13 mouse cellular contexts compared by ENCODE assay signal in genomic region chr5:127374251-127374650, GRCm38 (mm10).
DNase-seq lines count a peak whose midpoint lies in the region; ATAC-seq lines count a peak whose summit lies in the region.
"Had no signal": no experiment of that assay in that cellular context is flagged by ENCODE, and none has a peak within 500 bp of the region (broad histone marks: within the 10 kb centered on the region; RNA-seq: fewer than 3 reads in every experiment).

No protein-coding gene starts in this region.

- WGBS in heart, embryonic 11.5 days (ENCODE audit: insufficient replicate concordance) = 61% methylated on average over 9 of the region's 9 CpGs
- WGBS in lung, embryonic 15.5 days = 43% methylated on average over 9 of the region's 9 CpGs
- whole genome bisulfite sequencing in hindbrain, embryonic 16.5 days = 87% methylated on average over 9 of the region's 9 CpGs

- peak; percentile 95 for DNase-seq in heart, adult 11 months
- peak; percentile 43 for DNase-seq in adrenal gland, postnatal 14 days
- DNase-seq in gonadal fat pad, adult 2 months (ENCODE audit: low read depth) = peak; percentile 4
- DNase-seq in spleen, adult 12 weeks (ENCODE audit: low spot score) = no peak
- DNase-seq in thymus, adult 18-20 months = no peak
- DNase-seq: cerebellum, adult 8-10 months had no signal

- no peaks in the 10 kb centered on the region for H3K4me1 ChIP-seq in heart, embryonic 11.5 days (ENCODE audit: control insufficient read depth, insufficient read depth, low read length)
- H3K4me1 ChIP-seq in lung, embryonic 15.5 days = peaks cover 62% of the 10 kb centered on the region
- H3K4me1 ChIP-seq in hindbrain, embryonic 16.5 days (ENCODE audit: control insufficient read depth, insufficient read depth, low read depth, low read length) = peaks cover 12% of the 10 kb centered on the region

- H3K4me3 ChIP-seq in heart, embryonic 11.5 days (ENCODE audit: low read depth, low read length) = no peak overlapping the region
- no peak overlapping the region for H3K4me3 ChIP-seq in lung, embryonic 15.5 days
- H3K4me3 ChIP-seq in hindbrain, embryonic 16.5 days (ENCODE audit: low read length) = no peak overlapping the region
- H3K4me3 ChIP-seq: forebrain, embryonic 10.5 days; midbrain, embryonic 12.5 days had no signal

- no peaks in the 10 kb centered on the region for H3K36me3 ChIP-seq in heart, embryonic 11.5 days (ENCODE audit: control insufficient read depth, insufficient read depth, low read length)
- H3K36me3 ChIP-seq in lung, embryonic 15.5 days = no peaks in the 10 kb centered on the region
- no peaks in the 10 kb centered on the region for H3K36me3 ChIP-seq in hindbrain, embryonic 16.5 days (ENCODE audit: control insufficient read depth, insufficient read depth, low read length)
- H3K36me3 ChIP-seq: forebrain, embryonic 10.5 days; midbrain, embryonic 12.5 days had no signal

- no peak overlapping the region for H3K4me2 ChIP-seq in heart, embryonic 11.5 days
- H3K4me2 ChIP-seq in lung, embryonic 15.5 days = no peak overlapping the region
- H3K4me2 ChIP-seq in hindbrain, embryonic 16.5 days (ENCODE audit: low read length) = no peak overlapping the region
- H3K4me2 ChIP-seq: midbrain, embryonic 12.5 days had no signal

- ATAC-seq in heart, embryonic 11.5 days (replicated peaks; ENCODE audit: insufficient number of reproducible peaks, low FRiP score, low TSS enrichment) = no peak
- ATAC-seq in lung, embryonic 15.5 days (ENCODE audit: borderline replicate concordance, extremely low read depth, low FRiP score, low TSS enrichment) = peak; percentile 27; the same call in 1 of the 2 replicates
- no peak for ATAC-seq in hindbrain, embryonic 16.5 days
- ATAC-seq: hindbrain, postnatal 0 days had no signal

- no peak overlapping the region for H3K27ac ChIP-seq in heart, embryonic 11.5 days (ENCODE audit: low read depth, low read length)
- 0 out of 2 replicates have a peak overlapping the region, but pooled peaks have one; percentile 41 for H3K27ac ChIP-seq in lung, embryonic 15.5 days
- H3K27ac ChIP-seq in hindbrain, embryonic 16.5 days (ENCODE audit: low read depth, low read length) = no peak overlapping the region
- H3K27ac ChIP-seq: forebrain, embryonic 10.5 days; hindbrain, postnatal 0 days; midbrain, embryonic 12.5 days had no signal

- H3K9ac ChIP-seq in heart, embryonic 11.5 days (ENCODE audit: low read depth, low read length) = no peak overlapping the region
- no peak overlapping the region for H3K9ac ChIP-seq in lung, embryonic 15.5 days
- H3K9ac ChIP-seq in hindbrain, embryonic 16.5 days (ENCODE audit: low read depth, low read length) = no peak overlapping the region
- H3K9ac ChIP-seq: midbrain, embryonic 12.5 days had no signal

- no peaks in the 10 kb centered on the region for H3K27me3 ChIP-seq in heart, embryonic 11.5 days (ENCODE audit: control insufficient read depth, insufficient read depth, low read length)
- H3K27me3 ChIP-seq in lung, embryonic 15.5 days = no peaks in the 10 kb centered on the region
- H3K27me3 ChIP-seq in hindbrain, embryonic 16.5 days (replicated peaks; ENCODE audit: control insufficient read depth, insufficient read depth, low read length) = no peaks in the 10 kb centered on the region
- H3K27me3 ChIP-seq: CH12.LX; midbrain, embryonic 12.5 days had no signal

- H3K9me3 ChIP-seq in heart, embryonic 11.5 days (replicated peaks; ENCODE audit: control insufficient read depth, low read length) = no peaks in the 10 kb centered on the region
- no peaks in the 10 kb centered on the region for H3K9me3 ChIP-seq in lung, embryonic 15.5 days
- no peaks in the 10 kb centered on the region for H3K9me3 ChIP-seq in hindbrain, embryonic 16.5 days (ENCODE audit: control insufficient read depth, low read length)
- H3K9me3 ChIP-seq: forebrain, embryonic 10.5 days; midbrain, embryonic 12.5 days had no signal

Comparison
In these comparisons a context has a peak if more than half of its experiments do, and no peak if none do; other contexts are left out.
1. DNase-seq: peak in heart, adult 11 months (single experiment), adrenal gland, postnatal 14 days (single experiment) and gonadal fat pad, adult 2 months (single experiment); none in spleen, adult 12 weeks (single experiment) and thymus, adult 18-20 months (0 of 2).